Mouse (Mus musculus) kidney, postnatal 25 days (tissue): Measurements from ENCODE around the gene Zfp185.
"Not testable (repeated sequence)": the region's sequence is repeated elsewhere in the genome, so short reads cannot be mapped to it uniquely, and the experiment has no call there.

Experiments
- DNase-seq, 2 experiments: peaks; one replicate each; pipeline ENCODE4 v3.0.0; 2021; ENCODE audit warnings: mixed read lengths in 2 of 2

Zfp185 gene

GRCm38 (mm10) chrX:73063512-73064414 lies 76.6 kb downstream of the Zfp185 start:
- no peak for DNase-seq

GRCm38 (mm10) chrX:73064415-73064793 lies 77.3 kb downstream of the Zfp185 start, which contains the start of gene Pnma3:
TSS of gene Pnma3 (plus strand) at chrX:73064787.
- no peak for DNase-seq

- not testable (repeated sequence) for DNase-seq
Observed at GRCm38 (mm10) chrX:73066765-73067312, 79.7 kb downstream of the Zfp185 start.
